Mouse (Mus musculus): ENCODE measurements around the gene Farp2. TPM values are rescaled to one million over a fixed set of nuclear protein-coding genes. Genes with fewer than 3 reads are reported as not detected.
"Not testable (repeated sequence)": the region's sequence is repeated elsewhere in the genome, so short reads cannot be mapped to it uniquely, and the experiment has no call there.

The Farp2 gene
- total RNA-seq, 1 experiment: 2.8 TPM

DNA sequence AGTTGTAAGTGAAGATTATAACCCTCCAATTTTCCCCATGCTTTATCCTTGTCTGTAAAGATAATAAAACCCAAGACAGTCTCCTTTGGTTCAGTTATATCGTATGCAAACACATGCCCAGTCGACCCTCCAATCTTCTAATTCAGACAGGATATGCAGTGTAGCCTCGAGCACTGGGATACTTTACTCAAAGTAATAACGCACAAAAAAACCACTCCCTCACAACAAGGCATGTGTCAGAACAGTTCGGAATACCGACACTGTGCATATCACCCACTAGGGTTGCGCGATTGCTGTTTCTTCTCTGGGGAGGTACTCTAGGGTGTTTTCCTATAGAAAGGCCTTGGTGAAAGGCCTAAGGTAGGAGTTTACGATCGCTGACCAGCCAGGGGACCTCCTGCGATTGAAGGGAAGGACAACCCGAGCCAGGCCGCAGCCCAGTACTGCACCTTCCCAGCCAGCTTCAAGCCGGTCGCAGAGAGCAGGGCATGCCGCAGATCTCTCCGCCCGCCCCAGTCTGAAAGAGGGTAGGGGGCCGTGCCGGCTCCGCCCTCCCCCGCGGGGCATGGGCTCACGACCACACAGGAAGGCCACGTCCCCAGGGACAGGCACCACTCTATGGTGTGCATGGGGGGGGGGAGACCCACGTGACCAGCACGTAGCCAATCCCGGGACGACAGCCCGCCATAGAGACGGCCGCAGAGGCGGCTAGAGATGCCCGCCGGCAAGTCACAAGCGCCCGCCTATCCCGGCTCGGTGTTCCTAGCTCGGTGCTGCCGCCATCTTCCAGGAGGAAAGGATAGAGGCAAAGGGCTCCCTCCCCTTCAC is 33.9 kb upstream of the Farp2 start:
- H3K36me3 ChIP-seq (ENCODE audit: control insufficient read depth, insufficient read depth, low read length, poor library complexity, severe bottlenecking): no peaks in the 10 kb centered on the region
- in situ Hi-C loops (cut with MboI; ENCODE audit: low sequenced_read_pairs in 2 of 2, unreplicated experiment in 2 of 2): no loop called here
- H3K4me1 ChIP-seq (ENCODE audit: control insufficient read depth in 2 of 2, insufficient read depth in 2 of 2, low read length in 2 of 2, poor library complexity in 1 of 2): peaks cover 0 to 4% of the 10 kb centered on the region in 2 experiments; a peak in 1 of 4 replicates
- H3K9me3 ChIP-seq (ENCODE audit: control insufficient read depth, insufficient read depth, low read depth, low read length): no peaks in the 10 kb centered on the region
- TF ChIP-seq MAFK (IDR thresholded peaks at IDR 0.05; ENCODE audit: insufficient read depth, low read depth, low read length) (no peak), CHD2 (IDR thresholded peaks at IDR 0.05; ENCODE audit: low read depth, low read length) (no peak), ZNF384 (IDR thresholded peaks at IDR 0.05; ENCODE audit: low read depth, low read length) (no peak), HCFC1 (IDR thresholded peaks at IDR 0.05; ENCODE audit: borderline replicate concordance, insufficient read depth, low read length) (no peak), ZC3H11A (IDR thresholded peaks at IDR 0.05; ENCODE audit: borderline replicate concordance, low read depth, low read length) (no peak)
- peak overlapping the region; percentile 94 for H3K27ac ChIP-seq (ENCODE audit: insufficient read depth, low read depth, low read length, poor library complexity, severe bottlenecking)
- peak; percentile 89 for DNase-seq (ENCODE audit: low read depth, low spot score)
- H3K4me3 ChIP-seq (ENCODE audit: insufficient read depth in 1 of 2, low read depth in 1 of 2, low read length in 2 of 2, poor library complexity in 1 of 2, severe bottlenecking in 1 of 2): peak overlapping the region; percentile 88 to 91
- peak overlapping the region; percentile 97 for H3K9ac ChIP-seq (ENCODE audit: insufficient read depth, low read depth, low read length, poor library complexity, severe bottlenecking)

DNA sequence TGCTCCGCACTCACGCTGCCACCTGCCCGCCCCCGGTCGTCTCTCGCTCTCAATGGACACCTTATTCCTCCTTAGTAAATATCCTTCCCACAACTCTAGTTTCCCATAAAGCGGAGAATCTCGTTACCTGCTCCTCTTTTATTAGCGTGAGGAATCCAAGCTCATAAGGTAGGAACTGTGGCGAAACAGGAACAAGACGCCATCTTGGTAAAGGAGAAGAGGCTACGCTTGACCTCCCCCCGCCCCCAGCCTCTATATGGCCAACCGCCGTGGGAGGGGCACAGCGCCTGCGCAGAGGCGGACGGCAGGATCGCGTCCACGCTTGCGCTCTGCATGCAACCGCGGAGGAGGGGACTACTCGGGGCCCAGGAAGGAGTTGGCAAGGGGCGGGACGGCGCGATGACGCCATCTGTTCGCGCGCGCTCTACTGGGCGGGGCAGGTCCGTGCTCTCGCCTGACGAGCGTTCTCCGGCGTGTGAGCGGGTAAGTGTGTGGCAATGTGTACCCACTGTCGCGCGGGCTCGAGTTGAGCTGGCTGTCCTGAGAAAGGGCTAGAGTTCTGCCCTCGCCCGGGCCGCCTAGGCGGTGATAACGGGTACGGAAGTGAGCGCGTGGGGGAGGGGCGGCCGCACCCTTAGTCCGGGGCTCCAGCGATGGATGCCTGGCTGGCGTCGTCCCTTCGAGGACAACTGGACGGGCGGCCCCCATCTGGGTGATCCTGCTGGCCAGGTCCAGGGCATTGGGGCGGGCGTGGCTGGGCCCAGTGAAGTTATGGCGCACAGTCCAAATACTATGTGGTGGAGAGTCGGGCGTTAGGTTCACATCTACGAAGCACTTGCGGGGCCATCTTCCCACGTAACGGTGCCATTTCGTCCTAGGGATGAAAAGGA is 33.0 kb upstream of the Farp2 start, which contains the start of gene Hdlbp:
Gene Hdlbp, minus strand, starts transcription at position 230 of the 890 bp plus-strand sequence.
- Histone ChIP-seq H3K9ac (ENCODE audit: insufficient read depth, low read depth, low read length, poor library complexity, severe bottlenecking) (peak within 1 kb of the TSS; percentile 97), H3K4me3 (ENCODE audit: insufficient read depth in 1 of 2, low read depth in 1 of 2, low read length in 2 of 2, poor library complexity in 1 of 2, severe bottlenecking in 1 of 2) (peak within 1 kb of the TSS; percentile 88 to 91), H3K4me1 (ENCODE audit: control insufficient read depth in 2 of 2, insufficient read depth in 2 of 2, low read length in 2 of 2, poor library complexity in 1 of 2) (peaks cover 0 to 4% of the 10 kb centered on the region in 2 experiments; a peak in 1 of 4 replicates), H3K9me3 (ENCODE audit: control insufficient read depth, insufficient read depth, low read depth, low read length) (no peaks in the 10 kb centered on the region), H3K36me3 (ENCODE audit: control insufficient read depth, insufficient read depth, low read length, poor library complexity, severe bottlenecking) (no peaks in the 10 kb centered on the region), H3K27ac (ENCODE audit: insufficient read depth, low read depth, low read length, poor library complexity, severe bottlenecking) (peak within 1 kb of the TSS; percentile 94)
- TF ChIP-seq HCFC1 (IDR thresholded peaks at IDR 0.05; ENCODE audit: borderline replicate concordance, insufficient read depth, low read length) (peak; percentile 71), CHD2 (IDR thresholded peaks at IDR 0.05; ENCODE audit: low read depth, low read length) (no peak)
- in situ Hi-C loops (cut with MboI; ENCODE audit: low sequenced_read_pairs in 2 of 2, unreplicated experiment in 2 of 2): no loop called here
- DNase-seq (ENCODE audit: low read depth, low spot score): peak; percentile 91

GRCm38 (mm10) chr1:93479476-93480083 is 32.3 kb upstream of the Farp2 start:
- Histone ChIP-seq H3K9me3 (ENCODE audit: control insufficient read depth, insufficient read depth, low read depth, low read length) (no peaks in the 10 kb centered on the region), H3K27ac (ENCODE audit: insufficient read depth, low read depth, low read length, poor library complexity, severe bottlenecking) (peak overlapping the region; percentile 81; the same call in 1 of the 2 replicates), H3K36me3 (ENCODE audit: control insufficient read depth, insufficient read depth, low read length, poor library complexity, severe bottlenecking) (no peaks in the 10 kb centered on the region), H3K4me3 (ENCODE audit: insufficient read depth in 1 of 2, low read depth in 1 of 2, low read length in 2 of 2, poor library complexity in 1 of 2, severe bottlenecking in 1 of 2) (peak overlapping the region; percentile 80 to 86), H3K4me1 (ENCODE audit: control insufficient read depth in 2 of 2, insufficient read depth in 2 of 2, low read length in 2 of 2, poor library complexity in 1 of 2) (peaks cover 0 to 4% of the 10 kb centered on the region in 2 experiments; a peak in 1 of 4 replicates), H3K9ac (ENCODE audit: insufficient read depth, low read depth, low read length, poor library complexity, severe bottlenecking) (peak overlapping the region; percentile 88)
- in situ Hi-C loops (cut with MboI; ENCODE audit: low sequenced_read_pairs in 2 of 2, unreplicated experiment in 2 of 2): no loop called here
- DNase-seq (ENCODE audit: low read depth, low spot score): no peak
- TF ChIP-seq ZC3H11A (IDR thresholded peaks at IDR 0.05; ENCODE audit: borderline replicate concordance, low read depth, low read length): no peak
- TF ChIP-seq HCFC1 (IDR thresholded peaks at IDR 0.05; ENCODE audit: borderline replicate concordance, insufficient read depth, low read length): no peak
- no peak for TF ChIP-seq CHD2 (IDR thresholded peaks at IDR 0.05; ENCODE audit: low read depth, low read length)
- TF ChIP-seq ZNF384 (IDR thresholded peaks at IDR 0.05; ENCODE audit: low read depth, low read length): no peak
- TF ChIP-seq MAFK (IDR thresholded peaks at IDR 0.05; ENCODE audit: insufficient read depth, low read depth, low read length): no peak

DNA sequence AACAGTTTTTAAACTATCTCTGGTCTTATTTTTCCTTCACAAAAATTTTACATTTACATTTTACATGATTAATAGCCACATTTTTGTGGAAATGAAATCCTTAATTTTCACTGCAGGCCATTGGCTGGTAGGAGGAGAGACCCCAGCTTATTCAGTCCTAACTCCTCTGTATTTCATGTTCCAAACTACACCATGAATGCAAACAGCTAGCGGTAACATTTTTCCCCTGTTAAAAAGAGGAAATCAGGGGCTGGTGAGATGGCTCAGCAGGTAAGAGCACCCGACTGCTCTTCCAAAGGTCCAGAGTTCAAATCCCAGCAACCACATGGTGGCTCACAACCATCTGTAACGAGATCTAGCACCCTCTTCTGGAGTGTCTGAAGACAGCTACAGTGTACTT is 25.6 kb upstream of the Farp2 start:
- in situ Hi-C loops (cut with MboI; ENCODE audit: low sequenced_read_pairs in 2 of 2, unreplicated experiment in 2 of 2); H3K36me3 ChIP-seq (ENCODE audit: control insufficient read depth, insufficient read depth, low read length, poor library complexity, severe bottlenecking); H3K9ac ChIP-seq (ENCODE audit: insufficient read depth, low read depth, low read length, poor library complexity, severe bottlenecking); H3K4me3 ChIP-seq (ENCODE audit: insufficient read depth in 1 of 2, low read depth in 1 of 2, low read length in 2 of 2, poor library complexity in 1 of 2, severe bottlenecking in 1 of 2); H3K4me1 ChIP-seq (ENCODE audit: control insufficient read depth in 2 of 2, insufficient read depth in 2 of 2, low read length in 2 of 2, poor library complexity in 1 of 2); DNase-seq (ENCODE audit: low read depth, low spot score); H3K27ac ChIP-seq (ENCODE audit: insufficient read depth, low read depth, low read length, poor library complexity, severe bottlenecking); H3K9me3 ChIP-seq (ENCODE audit: control insufficient read depth, insufficient read depth, low read depth, low read length): not testable (repeated sequence)

Measured in ES-E14 (cell line).